Mouse (Mus musculus) kidney, adult 9 months (tissue): ENCODE results near the gene Hexa.

Source experiments
- DNase-seq: peaks from one replicate; pipeline ENCODE4 v3.0.0; 2022

The Hexa gene

GRCm38 (mm10) chr9:59539441-59540137 is at the start of gene Hexa, which contains the start of gene Tmem202:
TSS of gene Hexa (plus strand) at chr9:59539540.
TSS of gene Tmem202 (minus strand) at chr9:59539847.
- DNase-seq = peak; percentile 68

GRCm38 (mm10) chr9:59508146-59508545 is 31.2 kb upstream of the Hexa start:
- DNase-seq = no peak

GRCm38 (mm10) chr9:59512381-59512780 is 27.0 kb upstream of the Hexa start:
- no peak for DNase-seq

GRCm38 (mm10) chr9:59515069-59515468 is 24.3 kb upstream of the Hexa start:
- DNase-seq = no peak

- DNase-seq = no peak
These were observed 22.2 kb upstream of the Hexa start for GRCm38 (mm10) chr9:59517127-59517526.

GRCm38 (mm10) chr9:59518976-59519375 is 20.4 kb upstream of the Hexa start:
- DNase-seq = peak; percentile 28

- no peak for DNase-seq
These were observed 19.9 kb upstream of the Hexa start for GRCm38 (mm10) chr9:59519396-59519795.

- peak; percentile 67 for DNase-seq
These were observed 16.4 kb upstream of the Hexa start for GRCm38 (mm10) chr9:59522906-59523305.

GRCm38 (mm10) chr9:59526727-59527126 is 12.6 kb upstream of the Hexa start:
- no peak for DNase-seq

GRCm38 (mm10) chr9:59527580-59527979 is 11.8 kb upstream of the Hexa start:
- DNase-seq = no peak

- DNase-seq = no peak
These were observed 11.1 kb upstream of the Hexa start for GRCm38 (mm10) chr9:59528274-59528673.

- no peak for DNase-seq
These were observed 7.7 kb upstream of the Hexa start for GRCm38 (mm10) chr9:59531645-59532044.

GRCm38 (mm10) chr9:59533422-59533821 is 5.9 kb upstream of the Hexa start:
- no peak for DNase-seq

GRCm38 (mm10) chr9:59533889-59534288 is 5.5 kb upstream of the Hexa start:
- no peak for DNase-seq

GRCm38 (mm10) chr9:59537651-59538050 is 1.7 kb upstream of the Hexa start:
- no peak for DNase-seq

GRCm38 (mm10) chr9:59541617-59542016 is 2.3 kb downstream of the Hexa start:
- DNase-seq = no peak

- no peak for DNase-seq
These were observed 3.5 kb downstream of the Hexa start for GRCm38 (mm10) chr9:59542766-59543324.

GRCm38 (mm10) chr9:59544739-59545138 is 5.4 kb downstream of the Hexa start:
- DNase-seq = no peak

- DNase-seq = peak; percentile 21
These were observed 8.5 kb downstream of the Hexa start for GRCm38 (mm10) chr9:59547869-59548268.

GRCm38 (mm10) chr9:59548961-59549487 is 9.7 kb downstream of the Hexa start:
- DNase-seq = no peak

- no peak for DNase-seq
These were observed 10.7 kb downstream of the Hexa start for GRCm38 (mm10) chr9:59550077-59550476.

- DNase-seq = no peak
These were observed 11.7 kb downstream of the Hexa start for GRCm38 (mm10) chr9:59551017-59551416.

GRCm38 (mm10) chr9:59551620-59552031 is 12.3 kb downstream of the Hexa start:
- DNase-seq = peak; percentile 39

GRCm38 (mm10) chr9:59552610-59553009 is 13.3 kb downstream of the Hexa start:
- DNase-seq = no peak
